Mouse (Mus musculus) heart, embryonic 16.5 days (tissue): Measurements from ENCODE around the gene Sppl3. TPM values are rescaled to one million over a fixed set of nuclear protein-coding genes. Genes with fewer than 3 reads are reported as not detected.

Experiments used
- polyA plus RNA-seq: library from polyadenylated mRNA; unstranded; fragments of >200 nt; fragmentation: Nextera tagmentation; extraction: Ambion mirVana; gene quantifications from 2 replicates; pipeline ENCODE4 v1.2.1, GENCODE M21; 2015

Gene Sppl3
- polyA plus RNA-seq, 1 experiment from 2014 or later: 7.3 TPM

Other genes starting within 250 kb of the Sppl3 start
- gene Ankrd13a, start 236.5 kb upstream of the Sppl3 start, polyA plus RNA-seq: 28.4 and 33.7 TPM in 2 replicates
- 38.6 and 46.6 TPM in 2 replicates for gene Git2, start 235.6 kb upstream of the Sppl3 start, polyA plus RNA-seq
- 41.8 and 48.5 TPM in 2 replicates for gene 1500011B03Rik, start 187.7 kb upstream of the Sppl3 start, polyA plus RNA-seq
- not detected in 2 replicates for gene 4930519G04Rik, start 157.5 kb upstream of the Sppl3 start, polyA plus RNA-seq
- not detected in 2 replicates for gene Gm9936, start 152.5 kb upstream of the Sppl3 start, polyA plus RNA-seq
- gene Oasl2, start 114.2 kb upstream of the Sppl3 start, polyA plus RNA-seq: 15.4 and 26.9 TPM in 2 replicates
- gene Oasl1, start 87.9 kb upstream of the Sppl3 start, polyA plus RNA-seq: 0.89 and 1.4 TPM in 2 replicates
- 32.6 and 37.1 TPM in 2 replicates for gene 2210016L21Rik, start 69.0 kb upstream of the Sppl3 start, polyA plus RNA-seq
- gene Hnf1a, start 40.0 kb upstream of the Sppl3 start, polyA plus RNA-seq: 0.22 and 0.46 TPM in 2 replicates
- gene Gm10401, start 87.2 kb downstream of the Sppl3 start, polyA plus RNA-seq: 9.2 and 14.9 TPM in 2 replicates
- gene Acads, start 108.2 kb downstream of the Sppl3 start, polyA plus RNA-seq: 140 and 143 TPM in 2 replicates
- gene Unc119b, start 123.8 kb downstream of the Sppl3 start, polyA plus RNA-seq: 20.7 and 22.6 TPM in 2 replicates
- 50.7 and 55.8 TPM in 2 replicates for gene Mlec, start 147.0 kb downstream of the Sppl3 start, polyA plus RNA-seq
- 0.51 and 1.1 TPM in 2 replicates for gene Cabp1, start 183.2 kb downstream of the Sppl3 start, polyA plus RNA-seq
- 70.5 and 76.5 TPM in 2 replicates for gene Pop5, start 224.7 kb downstream of the Sppl3 start, polyA plus RNA-seq